Mouse (Mus musculus): Measurements from ENCODE around the gene Dennd1a. TPM values are rescaled to one million over a fixed set of nuclear protein-coding genes. Genes with fewer than 3 reads are reported as not detected.
A peak's percentile ranks its signal among the peaks of the same experiment; 100 is the strongest.

Dennd1a gene
- polyA plus RNA-seq, 1 experiment from 2014 or later: 12.3 TPM

- DNase-seq (ENCODE audit: low spot score) (no peak), ATAC-seq (ENCODE audit: insufficient number of reproducible peaks, low FRiP score, low TSS enrichment, low read depth) (no peak)
- Histone ChIP-seq H3K36me3 (ENCODE audit: control insufficient read depth, insufficient read depth, low read length) (no peaks in the 10 kb centered on the region), H3K9me3 (ENCODE audit: control insufficient read depth, low read length) (no peaks in the 10 kb centered on the region), H3K4me3 (ENCODE audit: low read depth, low read length) (no peak overlapping the region), H3K27me3 (ENCODE audit: control insufficient read depth, insufficient read depth, low read length) (no peaks in the 10 kb centered on the region), H3K9ac (ENCODE audit: low read length) (no peak overlapping the region), H3K4me1 (ENCODE audit: control insufficient read depth, insufficient read depth, low read length) (no peaks in the 10 kb centered on the region), H3K27ac (replicated peaks; ENCODE audit: low read depth, low read length) (no peak overlapping the region), H3K4me2 (ENCODE audit: low read depth, severe bottlenecking) (no peak overlapping the region)
These were observed 6.8 kb downstream of the Dennd1a start for GRCm38 (mm10) chr2:38280376-38280775.

- no peaks in the 10 kb centered on the region for H3K9me3 ChIP-seq (ENCODE audit: control insufficient read depth, low read length)
- H3K4me3 ChIP-seq (ENCODE audit: low read depth, low read length): no peak overlapping the region
- ATAC-seq (ENCODE audit: insufficient number of reproducible peaks, low FRiP score, low TSS enrichment, low read depth) (no peak), DNase-seq (ENCODE audit: low spot score) (no peak)
- H3K4me2 ChIP-seq (ENCODE audit: low read depth, severe bottlenecking): no peak overlapping the region
- 85% methylated on average over 2 of the region's 2 CpGs for WGBS
- H3K27me3 ChIP-seq (ENCODE audit: control insufficient read depth, insufficient read depth, low read length): no peaks in the 10 kb centered on the region
- no peaks in the 10 kb centered on the region for H3K4me1 ChIP-seq (ENCODE audit: control insufficient read depth, insufficient read depth, low read length)
- no peak overlapping the region for H3K27ac ChIP-seq (replicated peaks; ENCODE audit: low read depth, low read length)
- H3K9ac ChIP-seq (ENCODE audit: low read length): no peak overlapping the region
- no peaks in the 10 kb centered on the region for H3K36me3 ChIP-seq (ENCODE audit: control insufficient read depth, insufficient read depth, low read length)
These were observed 12.2 kb downstream of the Dennd1a start for GRCm38 (mm10) chr2:38274973-38275372.

GRCm38 (mm10) chr2:38263653-38264052 is 23.5 kb downstream of the Dennd1a start:
- Histone ChIP-seq H3K27me3 (ENCODE audit: control insufficient read depth, insufficient read depth, low read length) (no peaks in the 10 kb centered on the region), H3K4me2 (ENCODE audit: low read depth, severe bottlenecking) (no peak overlapping the region), H3K27ac (replicated peaks; ENCODE audit: low read depth, low read length) (no peak overlapping the region), H3K36me3 (ENCODE audit: control insufficient read depth, insufficient read depth, low read length) (no peaks in the 10 kb centered on the region), H3K4me3 (ENCODE audit: low read depth, low read length) (no peak overlapping the region), H3K9ac (ENCODE audit: low read length) (no peak overlapping the region), H3K9me3 (ENCODE audit: control insufficient read depth, low read length) (no peaks in the 10 kb centered on the region), H3K4me1 (ENCODE audit: control insufficient read depth, insufficient read depth, low read length) (no peaks in the 10 kb centered on the region)
- 94% methylated on average over 2 of the region's 2 CpGs for WGBS
- ATAC-seq (ENCODE audit: insufficient number of reproducible peaks, low FRiP score, low TSS enrichment, low read depth): no peak
- DNase-seq (ENCODE audit: low spot score): no peak

GRCm38 (mm10) chr2:38259052-38259451 is 28.1 kb downstream of the Dennd1a start:
- no peaks in the 10 kb centered on the region for H3K9me3 ChIP-seq (ENCODE audit: control insufficient read depth, low read length)
- no peak overlapping the region for H3K4me2 ChIP-seq (ENCODE audit: low read depth, severe bottlenecking)
- DNase-seq (ENCODE audit: low spot score): no peak
- H3K27ac ChIP-seq (replicated peaks; ENCODE audit: low read depth, low read length): no peak overlapping the region
- H3K4me1 ChIP-seq (ENCODE audit: control insufficient read depth, insufficient read depth, low read length): no peaks in the 10 kb centered on the region
- no peak overlapping the region for H3K4me3 ChIP-seq (ENCODE audit: low read depth, low read length)
- no peaks in the 10 kb centered on the region for H3K27me3 ChIP-seq (ENCODE audit: control insufficient read depth, insufficient read depth, low read length)
- H3K9ac ChIP-seq (ENCODE audit: low read length): no peak overlapping the region
- H3K36me3 ChIP-seq (ENCODE audit: control insufficient read depth, insufficient read depth, low read length): no peaks in the 10 kb centered on the region
- no peak for ATAC-seq (ENCODE audit: insufficient number of reproducible peaks, low FRiP score, low TSS enrichment, low read depth)

DNA sequence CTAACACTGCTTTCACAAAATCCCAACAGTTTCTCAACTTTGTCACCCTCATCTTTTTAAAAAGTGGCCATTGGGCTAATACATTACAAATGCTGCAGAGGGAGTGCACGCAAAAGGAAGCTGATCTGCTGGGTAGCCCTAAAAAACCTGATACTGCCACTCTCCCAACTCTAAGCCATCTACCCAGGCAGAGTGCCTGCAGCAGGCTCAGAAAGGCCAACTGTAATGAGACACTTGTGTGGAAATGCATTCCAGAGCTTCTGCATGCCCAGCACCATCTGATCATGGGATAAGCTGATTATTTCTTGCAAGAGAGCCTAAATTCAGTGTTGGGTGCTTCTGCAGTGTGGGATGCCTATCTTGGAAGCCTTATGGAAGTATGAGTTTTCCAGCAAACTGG is 49.6 kb downstream of the Dennd1a start:
- Histone ChIP-seq H3K27me3 (ENCODE audit: control insufficient read depth, insufficient read depth, low read length) (no peaks in the 10 kb centered on the region), H3K4me1 (ENCODE audit: control insufficient read depth, insufficient read depth, low read length) (no peaks in the 10 kb centered on the region), H3K36me3 (ENCODE audit: control insufficient read depth, insufficient read depth, low read length) (no peaks in the 10 kb centered on the region), H3K4me3 (ENCODE audit: low read depth, low read length) (no peak overlapping the region), H3K27ac (replicated peaks; ENCODE audit: low read depth, low read length) (no peak overlapping the region), H3K4me2 (ENCODE audit: low read depth, severe bottlenecking) (no peak overlapping the region), H3K9ac (ENCODE audit: low read length) (no peak overlapping the region), H3K9me3 (ENCODE audit: control insufficient read depth, low read length) (no peaks in the 10 kb centered on the region)
- 28% methylated on average over 1 of the region's 1 CpGs for WGBS
- peak; percentile 31 for DNase-seq (ENCODE audit: low spot score)
- ATAC-seq (ENCODE audit: insufficient number of reproducible peaks, low FRiP score, low TSS enrichment, low read depth): no peak

DNA sequence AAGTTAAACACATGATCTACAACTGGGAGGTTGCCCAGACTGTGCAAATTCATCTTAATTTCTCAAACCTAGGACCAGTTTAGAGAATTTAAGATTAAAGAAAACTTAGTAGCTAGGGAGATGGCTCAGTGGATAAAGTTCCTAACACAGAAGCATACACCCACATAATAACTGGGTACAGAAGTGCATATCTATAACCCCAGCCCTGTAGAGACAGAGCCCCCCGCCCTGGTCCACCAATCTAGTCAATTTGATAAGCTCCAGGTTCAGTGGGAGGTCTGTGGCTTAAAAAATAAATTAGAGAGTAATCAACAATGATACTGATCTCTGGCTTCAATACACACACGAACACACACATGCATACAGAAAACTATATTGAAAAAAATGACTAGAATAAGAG is 51.6 kb downstream of the Dennd1a start:
- H3K27ac ChIP-seq (replicated peaks; ENCODE audit: low read depth, low read length): no peak overlapping the region
- no peaks in the 10 kb centered on the region for H3K27me3 ChIP-seq (ENCODE audit: control insufficient read depth, insufficient read depth, low read length)
- no peak overlapping the region for H3K4me3 ChIP-seq (ENCODE audit: low read depth, low read length)
- no peaks in the 10 kb centered on the region for H3K9me3 ChIP-seq (ENCODE audit: control insufficient read depth, low read length)
- ATAC-seq (ENCODE audit: insufficient number of reproducible peaks, low FRiP score, low TSS enrichment, low read depth) (no peak), DNase-seq (ENCODE audit: low spot score) (no peak)
- no peaks in the 10 kb centered on the region for H3K4me1 ChIP-seq (ENCODE audit: control insufficient read depth, insufficient read depth, low read length)
- no peak overlapping the region for H3K9ac ChIP-seq (ENCODE audit: low read length)
- no peak overlapping the region for H3K4me2 ChIP-seq (ENCODE audit: low read depth, severe bottlenecking)
- no peaks in the 10 kb centered on the region for H3K36me3 ChIP-seq (ENCODE audit: control insufficient read depth, insufficient read depth, low read length)
- 96% methylated on average over 2 of the region's 2 CpGs for WGBS

DNA sequence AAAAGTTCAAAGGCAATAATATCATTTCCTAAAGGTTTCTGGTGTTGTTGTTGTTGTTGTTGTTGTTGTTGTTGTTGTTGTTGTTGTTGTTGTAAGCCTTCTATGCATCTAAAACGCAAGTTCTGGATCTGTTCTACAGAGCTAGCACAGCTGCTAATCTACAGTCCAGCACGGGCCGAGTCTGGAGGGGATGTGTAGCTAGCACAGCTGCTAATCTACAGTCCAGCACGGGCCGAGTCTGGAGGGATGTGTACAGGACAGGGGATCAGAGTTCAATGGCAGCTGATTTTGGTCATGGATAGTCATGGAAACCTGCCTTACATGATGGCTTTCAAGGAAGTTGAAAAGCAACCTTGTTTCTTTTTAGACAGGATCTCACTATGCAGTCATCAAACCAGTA is 57.3 kb downstream of the Dennd1a start:
- no peak overlapping the region for H3K9ac ChIP-seq (ENCODE audit: low read length)
- H3K4me1 ChIP-seq (ENCODE audit: control insufficient read depth, insufficient read depth, low read length): peaks cover 3% of the 10 kb centered on the region; the same call in 1 of the 2 replicates
- no peaks in the 10 kb centered on the region for H3K36me3 ChIP-seq (ENCODE audit: control insufficient read depth, insufficient read depth, low read length)
- H3K4me3 ChIP-seq (ENCODE audit: low read depth, low read length): no peak overlapping the region
- no peak for ATAC-seq (ENCODE audit: insufficient number of reproducible peaks, low FRiP score, low TSS enrichment, low read depth)
- no peak overlapping the region for H3K4me2 ChIP-seq (ENCODE audit: low read depth, severe bottlenecking)
- H3K27ac ChIP-seq (replicated peaks; ENCODE audit: low read depth, low read length): no peak overlapping the region
- 95% methylated on average over 5 of the region's 5 CpGs for WGBS
- H3K9me3 ChIP-seq (ENCODE audit: control insufficient read depth, low read length): no peaks in the 10 kb centered on the region
- no peaks in the 10 kb centered on the region for H3K27me3 ChIP-seq (ENCODE audit: control insufficient read depth, insufficient read depth, low read length)
- no peak for DNase-seq (ENCODE audit: low spot score)

DNA sequence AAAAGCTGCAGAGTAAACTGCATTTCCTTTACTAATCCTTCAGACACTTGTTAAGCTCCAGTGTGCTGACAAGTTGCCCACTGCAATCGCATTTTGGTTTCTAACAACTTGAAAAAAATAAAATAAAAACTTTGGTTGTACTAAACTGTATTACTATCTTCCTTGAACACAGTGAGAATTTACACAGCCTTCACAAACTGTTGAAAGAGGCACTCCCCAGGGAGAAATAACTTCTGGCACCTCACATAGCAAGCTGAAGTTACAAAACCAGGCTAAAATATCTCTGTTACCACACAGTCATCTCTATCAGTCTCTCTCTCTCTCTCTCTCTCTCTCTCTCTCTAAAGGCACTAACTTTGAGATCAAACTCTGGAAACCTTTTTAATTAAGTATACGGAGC is 63.4 kb downstream of the Dennd1a start:
- H3K4me2 ChIP-seq (ENCODE audit: low read depth, severe bottlenecking): no peak overlapping the region
- H3K9ac ChIP-seq (ENCODE audit: low read length): no peak overlapping the region
- ATAC-seq (ENCODE audit: insufficient number of reproducible peaks, low FRiP score, low TSS enrichment, low read depth) (no peak), DNase-seq (ENCODE audit: low spot score) (no peak)
- no peak overlapping the region for H3K27ac ChIP-seq (replicated peaks; ENCODE audit: low read depth, low read length)
- WGBS: 29% methylated on average over 2 of the region's 2 CpGs
- H3K27me3 ChIP-seq (ENCODE audit: control insufficient read depth, insufficient read depth, low read length): no peaks in the 10 kb centered on the region
- H3K36me3 ChIP-seq (ENCODE audit: control insufficient read depth, insufficient read depth, low read length): no peaks in the 10 kb centered on the region
- H3K4me1 ChIP-seq (ENCODE audit: control insufficient read depth, insufficient read depth, low read length): peaks cover 12% of the 10 kb centered on the region
- H3K4me3 ChIP-seq (ENCODE audit: low read depth, low read length): no peak overlapping the region
- no peaks in the 10 kb centered on the region for H3K9me3 ChIP-seq (ENCODE audit: control insufficient read depth, low read length)

DNA sequence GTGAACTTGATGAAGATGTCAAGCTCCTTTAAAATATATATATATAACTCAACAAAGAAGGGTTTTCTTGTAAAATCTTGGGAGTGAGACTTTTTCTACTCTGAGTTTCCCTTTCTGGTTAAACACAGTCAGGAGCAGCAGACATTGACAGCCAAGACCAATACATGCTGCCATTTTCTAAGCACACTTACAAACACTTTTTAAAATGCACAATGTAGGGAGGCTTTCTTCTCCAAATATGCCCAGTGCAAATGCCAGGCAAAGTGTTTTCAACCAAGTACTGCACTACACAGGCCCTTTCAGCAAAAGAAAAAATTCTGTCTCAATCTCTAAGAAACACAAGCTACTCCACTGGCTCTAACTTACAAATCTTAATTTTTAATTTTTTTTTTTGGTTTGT is 65.7 kb downstream of the Dennd1a start:
- H3K27me3 ChIP-seq (ENCODE audit: control insufficient read depth, insufficient read depth, low read length): no peaks in the 10 kb centered on the region
- DNase-seq (ENCODE audit: low spot score) (no peak), ATAC-seq (ENCODE audit: insufficient number of reproducible peaks, low FRiP score, low TSS enrichment, low read depth) (no peak)
- H3K4me1 ChIP-seq (ENCODE audit: control insufficient read depth, insufficient read depth, low read length): peaks cover 9% of the 10 kb centered on the region
- H3K36me3 ChIP-seq (ENCODE audit: control insufficient read depth, insufficient read depth, low read length): no peaks in the 10 kb centered on the region
- no peak overlapping the region for H3K9ac ChIP-seq (ENCODE audit: low read length)
- no peak overlapping the region for H3K4me2 ChIP-seq (ENCODE audit: low read depth, severe bottlenecking)
- no peak overlapping the region for H3K4me3 ChIP-seq (ENCODE audit: low read depth, low read length)
- no peaks in the 10 kb centered on the region for H3K9me3 ChIP-seq (ENCODE audit: control insufficient read depth, low read length)
- no peak overlapping the region for H3K27ac ChIP-seq (replicated peaks; ENCODE audit: low read depth, low read length)

Measured in limb, embryonic 11.5 days (tissue).